Mouse (Mus musculus) heart, adult 2 months (tissue): ENCODE data around the gene Nup160.

Experiments used
- CTCF ChIP-seq: fragments of 200-600 bp; IDR thresholded peaks from 2 replicates; pipeline ENCODE4 v1.8.1; 2022; ENCODE audit warnings: antibody characterized with exemption, mild to moderate bottlenecking, moderate library complexity
- EP300 ChIP-seq: fragments of 200-500 bp; IDR thresholded peaks from 2 replicates; pipeline ENCODE4 v1.6.1; 2011; ENCODE audit warnings: low read depth, low read length, control low read depth; ENCODE audit not compliant: insufficient read depth
- POLR2A ChIP-seq: fragments of 200-500 bp; IDR thresholded peaks from 2 replicates; pipeline ENCODE4 v1.6.1; 2011; ENCODE audit warnings: mild to moderate bottlenecking, low read depth, low read length, control low read depth; ENCODE audit not compliant: insufficient read depth

DNA sequence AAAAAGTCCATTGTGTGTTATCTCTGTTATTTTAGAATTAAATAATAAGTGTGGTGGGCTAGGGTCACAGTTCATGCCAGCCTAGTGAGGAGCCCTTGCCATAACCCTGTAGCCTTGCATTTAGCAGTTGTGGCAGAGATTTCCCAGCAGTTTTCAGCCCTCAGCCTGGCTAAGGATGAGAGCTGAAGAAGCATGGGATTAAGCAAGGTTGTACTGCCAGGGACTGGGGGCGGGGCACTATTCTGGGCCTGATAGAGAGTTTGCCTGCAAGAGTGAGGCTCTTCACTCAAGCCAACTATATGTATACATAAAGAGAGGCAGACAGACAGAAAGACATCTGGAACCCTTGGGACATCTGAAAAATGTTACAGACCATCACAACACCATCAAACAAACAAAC is 18.0 kb upstream of the Nup160 start:
- TF ChIP-seq CTCF (no peak), POLR2A (no peak), EP300 (no peak)
